Mouse (Mus musculus) hindbrain, embryonic 12.5 days (tissue): Measurements from ENCODE around the gene Grm2. TPM values are rescaled to one million over a fixed set of nuclear protein-coding genes. Genes with fewer than 3 reads are reported as not detected.

Source experiments
- ATAC-seq: fragments of 200-750 bp; cut with Nextera tagmentation; 2 replicates; pipeline ENCODE4 v1.8.0; 2017; ENCODE audit warnings: moderate TSS enrichment; ENCODE audit not compliant: low FRiP score
- H3K27ac ChIP-seq: fragments of 300-500 bp; sonication (generic); 2 replicates; pipeline ENCODE4 v1.5.1; 2016; ENCODE audit warnings: mild to moderate bottlenecking
- H3K27me3 ChIP-seq: fragments of 300-500 bp; sonication (generic); 2 replicates; pipeline ENCODE4 v1.6.1; 2016; ENCODE audit warnings: mild to moderate bottlenecking
- H3K36me3 ChIP-seq: fragments of 300-500 bp; sonication (generic); 2 replicates; pipeline ENCODE4 v1.6.1; 2016; ENCODE audit warnings: mild to moderate bottlenecking
- H3K4me1 ChIP-seq: fragments of 300-500 bp; sonication (generic); 2 replicates; pipeline ENCODE4 v1.6.1; 2016
- H3K4me2 ChIP-seq: fragments of 300-500 bp; sonication (generic); replicated peaks from 2 replicates; pipeline ENCODE4 v1.6.1; 2016; ENCODE audit warnings: mild to moderate bottlenecking
- H3K4me3 ChIP-seq: fragments of 300-500 bp; sonication (generic); 2 replicates; pipeline ENCODE4 v1.5.1; 2016; ENCODE audit warnings: mild to moderate bottlenecking
- H3K9ac ChIP-seq: fragments of 300-500 bp; sonication (generic); 2 replicates; pipeline ENCODE4 v1.6.1; 2016; ENCODE audit warnings: mild to moderate bottlenecking, moderate library complexity
- H3K9me3 ChIP-seq: fragments of 300-500 bp; sonication (generic); replicated peaks from 2 replicates; pipeline ENCODE4 v1.6.1; 2016; ENCODE audit warnings: mild to moderate bottlenecking
- WGBS: fragments of 180-500 bp; shearing (Covaris S2); methylation state at CpG from one replicate; pipeline ENCODE4 v1.1.7; 2016; 5-methylcytosine and 5-hydroxymethylcytosine counted together
- polyA plus RNA-seq: library from polyadenylated mRNA; unstranded; fragments of >200 nt; fragmentation: Nextera tagmentation; extraction: Ambion mirVana; gene quantifications from 2 replicates; pipeline ENCODE4 v1.2.1, GENCODE M21; 2016

The Grm2 gene
- polyA plus RNA-seq, 1 experiment from 2014 or later = 4.7 TPM

DNA sequence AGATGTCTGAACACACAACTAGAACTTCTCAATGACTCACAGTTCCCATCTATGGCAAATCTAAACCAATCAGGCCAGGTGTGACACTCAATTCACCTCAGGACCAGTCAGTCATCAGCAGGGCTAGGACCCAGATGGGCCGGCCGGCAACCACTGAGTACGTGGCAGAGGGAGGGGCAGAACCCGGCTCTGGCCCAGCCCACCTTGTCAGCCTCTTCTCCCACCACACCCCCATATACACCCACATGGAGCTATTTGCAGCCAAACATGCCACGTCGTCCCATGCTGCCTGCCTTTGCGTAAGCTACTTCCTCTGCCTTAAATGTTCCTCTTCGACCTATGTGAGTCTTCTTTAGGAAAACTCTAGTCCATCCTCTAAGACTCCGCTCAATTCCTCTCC is 20.1 kb upstream of the Grm2 start:
- Histone ChIP-seq H3K4me2 (no peak overlapping the region), H3K9me3 (no peaks in the 10 kb centered on the region), H3K4me1 (no peaks in the 10 kb centered on the region), H3K4me3 (no peak overlapping the region), H3K9ac (no peak overlapping the region), H3K36me3 (peaks cover 30% of the 10 kb centered on the region), H3K27me3 (no peaks in the 10 kb centered on the region), H3K27ac (no peak overlapping the region)
- 81% methylated on average over 9 of the region's 9 CpGs for WGBS
- ATAC-seq = 0 out of 2 replicates have a peak, but pooled peaks have one; percentile 22

- peaks cover 31% of the 10 kb centered on the region for H3K36me3 ChIP-seq
- no peak overlapping the region for H3K4me3 ChIP-seq
- no peak overlapping the region for H3K4me2 ChIP-seq
- no peak overlapping the region for H3K27ac ChIP-seq
- no peaks in the 10 kb centered on the region for H3K4me1 ChIP-seq
- WGBS = 0% methylated on average over 1 of the region's 1 CpGs
- no peaks in the 10 kb centered on the region for H3K27me3 ChIP-seq
- no peaks in the 10 kb centered on the region for H3K9me3 ChIP-seq
- no peak overlapping the region for H3K9ac ChIP-seq
- peak; percentile 60; the same call in 1 of the 2 replicates for ATAC-seq
Observed at GRCm38 (mm10) chr9:106675480-106675879, 19.6 kb upstream of the Grm2 start.

- Histone ChIP-seq H3K9ac (no peak overlapping the region), H3K36me3 (peaks cover 28% of the 10 kb centered on the region), H3K9me3 (no peaks in the 10 kb centered on the region), H3K27me3 (no peaks in the 10 kb centered on the region), H3K4me2 (no peak overlapping the region), H3K4me3 (no peak overlapping the region), H3K27ac (no peak overlapping the region), H3K4me1 (no peaks in the 10 kb centered on the region)
- ATAC-seq = no peak
- 86% methylated on average over 2 of the region's 2 CpGs for WGBS
Observed at GRCm38 (mm10) chr9:106673860-106674259, 18.0 kb upstream of the Grm2 start.

DNA sequence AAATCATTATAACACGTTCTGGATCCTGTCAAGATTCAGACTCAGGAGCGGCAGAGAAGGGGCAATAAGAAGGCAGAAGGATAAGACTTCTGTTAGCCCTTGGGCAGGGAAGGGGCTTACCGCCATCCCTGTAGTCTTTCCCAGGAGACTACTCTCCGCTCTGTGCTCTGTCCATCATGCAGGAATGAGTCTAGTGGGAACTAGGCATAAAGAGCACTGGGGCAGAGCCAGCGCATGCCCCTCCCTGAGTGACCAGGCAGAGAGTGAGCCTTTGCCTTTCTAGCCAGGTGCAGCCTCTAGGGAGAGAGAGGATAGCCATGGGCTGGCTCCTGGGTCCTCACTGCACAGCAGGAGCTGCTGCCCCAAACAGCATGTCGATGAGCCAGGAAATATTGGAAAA is 9.0 kb upstream of the Grm2 start:
- 64% methylated on average over 6 of the region's 6 CpGs for WGBS
- ATAC-seq = 0 out of 2 replicates have a peak, but pooled peaks have one; percentile 18
- H3K27me3 ChIP-seq = no peaks in the 10 kb centered on the region
- peak overlapping the region; percentile 70 for H3K27ac ChIP-seq
- no peak overlapping the region for H3K4me2 ChIP-seq
- H3K4me1 ChIP-seq = peaks cover 18% of the 10 kb centered on the region
- H3K9ac ChIP-seq = no peak overlapping the region
- H3K9me3 ChIP-seq = no peaks in the 10 kb centered on the region
- H3K36me3 ChIP-seq = peaks cover 36% of the 10 kb centered on the region
- H3K4me3 ChIP-seq = no peak overlapping the region

DNA sequence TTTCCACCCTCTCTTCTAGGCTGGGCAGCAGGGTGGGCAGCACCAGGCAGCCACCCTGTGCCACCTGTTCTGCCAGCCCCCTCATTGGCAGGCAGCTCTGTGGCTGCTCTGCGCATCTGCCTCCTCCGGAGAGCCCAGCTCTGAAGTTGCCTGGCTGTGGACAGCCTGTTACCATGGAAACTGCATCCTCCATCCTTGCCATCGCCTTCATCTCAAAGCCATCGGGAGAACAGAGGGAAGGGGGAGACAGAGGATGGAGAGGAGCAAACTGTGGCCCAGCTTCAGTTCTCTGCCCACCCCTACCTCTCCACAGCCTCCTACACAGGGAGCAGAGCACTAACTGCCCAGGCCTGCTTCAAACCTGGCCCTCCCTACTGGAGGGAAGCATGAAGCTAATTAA is 8.6 kb upstream of the Grm2 start:
- Histone ChIP-seq H3K27me3 (no peaks in the 10 kb centered on the region), H3K4me3 (no peak overlapping the region), H3K27ac (peak overlapping the region; percentile 70), H3K36me3 (peaks cover 37% of the 10 kb centered on the region), H3K9ac (no peak overlapping the region), H3K4me2 (no peak overlapping the region), H3K4me1 (peaks cover 22% of the 10 kb centered on the region), H3K9me3 (no peaks in the 10 kb centered on the region)
- peak; percentile 65 for ATAC-seq
- WGBS = 29% methylated on average over 4 of the region's 4 CpGs

DNA sequence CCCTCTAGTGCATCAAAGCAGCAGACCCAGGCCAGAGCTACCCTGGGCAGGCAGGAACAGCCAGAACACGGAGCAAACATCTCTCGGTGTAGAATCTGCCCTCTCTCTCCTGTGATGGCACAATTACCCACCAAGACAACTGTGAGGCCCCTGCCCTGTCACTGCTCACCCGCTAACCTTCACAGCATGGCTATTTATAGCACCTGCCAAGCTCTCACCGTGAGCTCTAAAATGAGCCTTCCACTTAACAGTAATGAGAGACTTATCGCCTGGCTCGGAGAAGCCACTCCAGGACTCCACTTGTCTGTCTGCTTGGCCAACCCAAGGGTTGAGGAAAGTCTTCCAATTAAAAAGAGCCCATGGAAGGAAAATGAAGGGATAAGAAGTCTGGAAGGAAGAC is 7.3 kb upstream of the Grm2 start:
- Histone ChIP-seq H3K27me3 (no peaks in the 10 kb centered on the region), H3K4me3 (no peak overlapping the region), H3K9ac (no peak overlapping the region), H3K4me2 (no peak overlapping the region), H3K4me1 (peaks cover 26% of the 10 kb centered on the region), H3K9me3 (no peaks in the 10 kb centered on the region), H3K36me3 (peaks cover 41% of the 10 kb centered on the region), H3K27ac (no peak overlapping the region)
- ATAC-seq = no peak
- 89% methylated on average over 6 of the region's 6 CpGs for WGBS

- H3K4me3 ChIP-seq = no peak overlapping the region
- no peak overlapping the region for H3K9ac ChIP-seq
- H3K4me1 ChIP-seq = peaks cover 39% of the 10 kb centered on the region
- ATAC-seq = no peak
- H3K4me2 ChIP-seq = no peak overlapping the region
- no peak overlapping the region for H3K27ac ChIP-seq
- 55% methylated on average over 1 of the region's 1 CpGs for WGBS
- peaks cover 9% of the 10 kb centered on the region for H3K27me3 ChIP-seq
- peaks cover 34% of the 10 kb centered on the region for H3K36me3 ChIP-seq
- H3K9me3 ChIP-seq = no peaks in the 10 kb centered on the region
Observed at GRCm38 (mm10) chr9:106659935-106660334, 4.1 kb upstream of the Grm2 start.

GRCm38 (mm10) chr9:106659441-106659840 is 3.6 kb upstream of the Grm2 start:
- peaks cover 37% of the 10 kb centered on the region for H3K4me1 ChIP-seq
- WGBS = 17% methylated on average over 7 of the region's 7 CpGs

DNA sequence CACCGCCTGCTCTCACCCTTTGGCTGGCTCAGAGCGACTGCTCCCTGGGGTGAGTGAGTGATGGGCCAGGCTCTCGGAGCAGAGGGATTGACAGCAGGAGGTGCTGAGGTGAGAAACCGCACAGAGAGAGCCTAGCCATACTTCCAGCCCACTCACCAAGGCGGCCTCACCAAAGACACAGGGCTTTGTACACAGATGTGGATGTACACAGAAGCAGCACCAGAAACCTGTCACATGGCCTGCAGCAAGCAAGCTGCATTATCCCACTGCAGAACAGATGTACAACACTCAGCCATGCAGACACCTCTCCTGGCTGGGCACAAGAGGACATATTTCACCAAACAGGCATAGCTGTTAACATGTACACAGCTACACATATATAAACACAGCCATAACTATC is 1.7 kb upstream of the Grm2 start:
- Histone ChIP-seq H3K9ac (no peak overlapping the region), H3K4me2 (no peak overlapping the region), H3K27me3 (peaks cover 19% of the 10 kb centered on the region), H3K4me3 (no peak overlapping the region), H3K4me1 (peaks cover 33% of the 10 kb centered on the region), H3K9me3 (no peaks in the 10 kb centered on the region), H3K27ac (no peak overlapping the region), H3K36me3 (peaks cover 34% of the 10 kb centered on the region)
- no peak for ATAC-seq
- 32% methylated on average over 5 of the region's 5 CpGs for WGBS

More at GRCm38 (mm10) chr9:106659441-106659840, 3.6 kb upstream of the Grm2 start:
- Histone ChIP-seq H3K27ac (no peak overlapping the region), H3K27me3 (peaks cover 14% of the 10 kb centered on the region), H3K4me2 (no peak overlapping the region), H3K4me3 (no peak overlapping the region), H3K9me3 (no peaks in the 10 kb centered on the region), H3K9ac (no peak overlapping the region), H3K36me3 (peaks cover 34% of the 10 kb centered on the region)
- ATAC-seq = no peak

- peaks cover 19% of the 10 kb centered on the region for H3K27me3 ChIP-seq
- H3K36me3 ChIP-seq = peaks cover 29% of the 10 kb centered on the region
- no peak overlapping the region for H3K9ac ChIP-seq
- no peak for ATAC-seq
- peaks cover 33% of the 10 kb centered on the region for H3K4me1 ChIP-seq
- no peak overlapping the region for H3K4me3 ChIP-seq
- H3K9me3 ChIP-seq = no peaks in the 10 kb centered on the region
- no peak overlapping the region for H3K4me2 ChIP-seq
- WGBS = 38% methylated on average over 5 of the region's 5 CpGs
- H3K27ac ChIP-seq = no peak overlapping the region
Observed at GRCm38 (mm10) chr9:106656820-106657219, 938 bp upstream of the Grm2 start.

DNA sequence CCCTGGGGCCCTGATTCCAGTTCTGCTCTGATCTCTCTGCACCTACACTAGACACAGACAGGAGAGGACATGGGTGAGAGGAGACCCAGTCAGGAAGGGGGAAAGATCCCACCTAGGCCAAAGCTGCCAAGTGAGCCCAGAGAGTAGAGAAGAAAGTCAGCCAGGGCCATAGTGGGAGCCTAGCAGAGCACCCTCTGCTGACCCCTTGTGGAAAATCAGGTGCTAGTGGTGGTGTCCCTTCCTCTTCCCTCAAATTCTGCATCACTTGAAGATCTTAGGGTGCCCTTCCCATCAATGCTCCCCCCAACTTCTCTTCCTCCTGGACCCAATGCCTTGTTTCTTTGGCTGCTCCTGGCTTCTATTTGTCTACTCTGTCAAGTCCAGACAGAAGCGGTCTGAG is 3.2 kb downstream of the Grm2 start:
- no peak overlapping the region for H3K9ac ChIP-seq
- no peak overlapping the region for H3K27ac ChIP-seq
- H3K4me1 ChIP-seq = peaks cover 26% of the 10 kb centered on the region
- no peak overlapping the region for H3K4me3 ChIP-seq
- no peak overlapping the region for H3K4me2 ChIP-seq
- WGBS = 79% methylated on average over 1 of the region's 1 CpGs
- H3K9me3 ChIP-seq = no peaks in the 10 kb centered on the region
- no peak for ATAC-seq
- H3K36me3 ChIP-seq = no peaks in the 10 kb centered on the region
- peaks cover 19% of the 10 kb centered on the region for H3K27me3 ChIP-seq

DNA sequence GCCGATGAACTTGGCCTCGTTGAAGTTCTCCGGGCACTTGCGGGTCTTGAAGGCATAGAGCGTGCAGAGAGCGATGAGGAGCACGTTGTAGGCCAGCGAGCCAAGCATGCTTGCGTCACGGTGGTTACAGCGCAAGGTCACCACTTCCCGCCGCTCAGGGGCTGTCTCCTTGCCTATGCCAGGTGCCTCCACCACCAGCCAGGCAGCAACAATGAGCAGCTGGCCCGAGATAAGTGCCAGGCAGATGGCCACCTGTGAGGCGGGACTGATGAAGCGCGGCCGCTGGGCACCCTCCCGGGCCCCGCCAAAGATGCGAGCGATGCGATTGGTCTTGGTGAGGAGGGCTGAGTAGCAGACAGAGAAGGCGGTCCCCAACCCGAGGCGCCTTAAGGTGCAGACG is 8.7 kb downstream of the Grm2 start:
- Histone ChIP-seq H3K4me3 (no peak overlapping the region), H3K9me3 (no peaks in the 10 kb centered on the region), H3K4me2 (no peak overlapping the region), H3K27me3 (no peaks in the 10 kb centered on the region), H3K4me1 (no peaks in the 10 kb centered on the region), H3K9ac (no peak overlapping the region), H3K27ac (no peak overlapping the region), H3K36me3 (no peaks in the 10 kb centered on the region)
- no peak for ATAC-seq
- 71% methylated on average over 27 of the region's 27 CpGs for whole genome bisulfite sequencing

DNA sequence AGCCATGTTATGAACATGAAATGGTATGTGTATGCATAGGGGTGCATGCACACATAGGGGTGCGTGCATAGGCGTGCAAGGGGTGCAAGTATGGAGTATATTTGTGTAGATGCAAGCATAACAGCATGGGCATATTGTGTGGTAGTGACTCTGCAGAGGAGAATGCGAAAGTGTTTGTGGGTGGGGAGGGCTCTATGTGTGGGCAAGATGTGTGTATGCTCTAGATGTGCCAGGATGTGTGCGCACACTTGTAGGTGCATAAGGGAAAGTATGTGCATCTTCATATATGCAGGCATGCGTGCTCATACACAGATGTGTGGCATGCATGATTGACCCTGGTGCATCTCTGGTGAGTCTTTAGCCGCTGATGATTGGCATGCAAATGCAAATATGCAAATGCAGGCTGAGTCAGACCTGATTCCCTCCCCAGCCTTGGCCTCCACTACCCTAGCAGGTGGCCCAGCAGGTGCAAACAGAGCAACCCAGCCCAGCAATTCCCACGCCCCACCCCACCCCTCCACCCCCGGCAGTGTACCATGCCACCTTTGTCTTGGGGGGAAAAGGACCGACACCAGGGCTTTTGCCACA is 10.1 kb downstream of the Grm2 start:
- Histone ChIP-seq H3K4me2 (no peak overlapping the region), H3K9me3 (no peaks in the 10 kb centered on the region), H3K27me3 (no peaks in the 10 kb centered on the region), H3K4me1 (no peaks in the 10 kb centered on the region), H3K9ac (no peak overlapping the region), H3K4me3 (no peak overlapping the region), H3K27ac (no peak overlapping the region), H3K36me3 (no peaks in the 10 kb centered on the region)
- no peak for ATAC-seq
- 77% methylated on average over 9 of the region's 9 CpGs for WGBS
